Mouse (Mus musculus) midbrain, embryonic 10.5 days (tissue): Measurements from ENCODE around the gene Cetn4. TPM values are rescaled to one million over a fixed set of nuclear protein-coding genes. Genes with fewer than 3 reads are reported as not detected.

ENCODE experiments used
- DNase-seq: peaks from one replicate; pipeline ENCODE4 v3.0.0-alpha.2; 2017; ENCODE audit warnings: low spot score
- H3K27ac ChIP-seq: fragments of 300-500 bp; sonication (generic); replicated peaks from 2 replicates; pipeline ENCODE4 v1.5.1; 2016; ENCODE audit warnings: mild to moderate bottlenecking
- H3K27me3 ChIP-seq: fragments of 300-500 bp; sonication (generic); 2 replicates; pipeline ENCODE4 v1.6.1; 2016; ENCODE audit warnings: low read depth, mild to moderate bottlenecking; ENCODE audit not compliant: poor library complexity, severe bottlenecking
- H3K36me3 ChIP-seq: fragments of 300-500 bp; sonication (generic); 2 replicates; pipeline ENCODE4 v1.6.1; 2016; ENCODE audit warnings: mild to moderate bottlenecking, moderate library complexity
- H3K4me1 ChIP-seq: fragments of 300-500 bp; sonication (generic); 2 replicates; pipeline ENCODE4 v1.6.1; 2016
- H3K4me3 ChIP-seq: fragments of 300-500 bp; sonication (generic); 2 replicates; pipeline ENCODE4 v1.5.1; 2016; ENCODE audit warnings: mild to moderate bottlenecking, moderate library complexity
- H3K9me3 ChIP-seq: fragments of 300-500 bp; sonication (generic); replicated peaks from 2 replicates; pipeline ENCODE4 v1.6.1; 2016; ENCODE audit warnings: mild to moderate bottlenecking
- WGBS: fragments of 180-500 bp; shearing (Covaris S2); methylation state at CpG from one replicate; pipeline ENCODE4 v1.1.7; 2016; 5-methylcytosine and 5-hydroxymethylcytosine counted together
- polyA plus RNA-seq: library from polyadenylated mRNA; unstranded; fragments of >200 nt; fragmentation: Nextera tagmentation; extraction: Ambion mirVana; gene quantifications from 2 replicates; pipeline ENCODE4 v1.2.1, GENCODE M21; 2016

Cetn4 gene
- polyA plus RNA-seq, 1 experiment from 2014 or later: 1.7 TPM

- Histone ChIP-seq H3K4me3 (no peak overlapping the region), H3K36me3 (no peaks in the 10 kb centered on the region), H3K27me3 (no peaks in the 10 kb centered on the region), H3K27ac (no peak overlapping the region), H3K4me1 (no peaks in the 10 kb centered on the region), H3K9me3 (no peaks in the 10 kb centered on the region)
- WGBS: 89% methylated on average over 1 of the region's 1 CpGs
- no peak for DNase-seq
Observed at GRCm38 (mm10) chr3:37329963-37330362, 17.5 kb upstream of the Cetn4 start.

- no peak overlapping the region for H3K27ac ChIP-seq
- no peak for DNase-seq
- H3K36me3 ChIP-seq: no peaks in the 10 kb centered on the region
- H3K4me3 ChIP-seq: no peak overlapping the region
- H3K4me1 ChIP-seq: no peaks in the 10 kb centered on the region
- no peaks in the 10 kb centered on the region for H3K27me3 ChIP-seq
- no peaks in the 10 kb centered on the region for H3K9me3 ChIP-seq
- 83% methylated on average over 2 of the region's 2 CpGs for WGBS
Observed at GRCm38 (mm10) chr3:37328489-37328888, 16.0 kb upstream of the Cetn4 start.

- no peaks in the 10 kb centered on the region for H3K4me1 ChIP-seq
- H3K9me3 ChIP-seq: no peaks in the 10 kb centered on the region
- H3K27ac ChIP-seq: no peak overlapping the region
- no peak overlapping the region for H3K4me3 ChIP-seq
- WGBS: 87% methylated on average over 3 of the region's 3 CpGs
- no peak for DNase-seq
- H3K36me3 ChIP-seq: no peaks in the 10 kb centered on the region
- H3K27me3 ChIP-seq: no peaks in the 10 kb centered on the region
Observed at GRCm38 (mm10) chr3:37326627-37327026, 14.1 kb upstream of the Cetn4 start.

DNA sequence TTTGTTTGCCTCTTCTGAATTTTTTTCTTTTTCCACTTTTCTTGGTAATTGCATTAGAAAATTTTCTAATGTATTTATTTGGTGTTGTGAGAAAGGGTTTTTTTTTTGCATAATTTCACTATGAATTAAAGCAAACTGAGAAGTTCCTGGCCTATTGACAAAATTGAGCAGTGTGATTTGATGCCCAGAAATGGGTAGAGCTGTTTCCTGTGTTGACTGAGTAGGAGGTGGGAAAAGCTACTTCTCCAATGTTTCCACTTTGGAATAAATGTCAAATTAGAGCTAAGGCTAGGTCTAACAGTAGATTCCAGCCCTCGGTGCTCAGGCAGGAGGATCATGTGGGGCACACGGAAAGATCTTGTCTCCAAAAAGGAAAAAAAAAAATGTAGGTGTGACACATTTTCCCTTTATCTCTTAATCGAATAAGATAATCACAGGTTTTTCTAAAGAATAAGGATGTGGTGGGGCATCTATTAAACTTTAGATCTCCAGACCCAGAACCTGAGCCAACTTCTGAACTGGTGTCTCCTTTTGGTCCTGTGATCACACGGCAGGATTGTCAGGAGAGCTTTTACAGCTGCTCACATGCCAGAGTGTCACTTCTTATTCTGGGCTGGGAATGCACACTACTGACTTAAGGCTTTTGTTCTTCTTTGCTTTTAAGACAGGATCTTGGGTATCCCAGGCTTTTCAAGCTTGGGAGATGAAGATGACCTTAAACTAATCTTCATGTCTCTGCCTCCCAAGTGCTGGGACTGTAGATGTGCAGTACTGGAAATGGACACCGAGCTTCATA, 13.0 kb upstream of the Cetn4 start:
- Histone ChIP-seq H3K36me3 (peaks cover 7% of the 10 kb centered on the region), H3K27ac (no peak overlapping the region), H3K9me3 (no peaks in the 10 kb centered on the region), H3K4me3 (no peak overlapping the region), H3K27me3 (no peaks in the 10 kb centered on the region), H3K4me1 (no peaks in the 10 kb centered on the region)
- WGBS: 90% methylated on average over 5 of the region's 5 CpGs
- no peak for DNase-seq

DNA sequence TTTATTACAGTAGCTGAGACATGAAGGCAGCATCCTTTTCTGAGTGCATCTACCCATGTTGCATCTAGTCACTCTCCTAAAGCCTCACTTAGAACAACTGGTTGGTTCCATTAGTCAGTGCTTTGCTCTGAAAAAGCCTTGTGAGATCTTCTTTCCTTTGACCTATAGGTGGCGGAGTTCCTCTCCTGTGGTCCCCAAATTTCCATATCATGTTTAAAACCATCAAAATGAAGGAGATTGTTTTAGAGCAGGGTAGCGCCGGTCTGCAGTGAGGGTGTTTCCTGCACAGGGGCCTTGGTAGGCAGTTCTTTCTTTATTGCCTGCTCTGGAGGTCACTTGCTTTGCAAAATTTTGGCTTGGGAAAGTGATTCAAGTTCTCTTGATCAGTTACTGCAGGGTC, 11.8 kb upstream of the Cetn4 start:
- H3K27me3 ChIP-seq: no peaks in the 10 kb centered on the region
- 52% methylated on average over 3 of the region's 3 CpGs for WGBS
- H3K4me1 ChIP-seq: no peaks in the 10 kb centered on the region
- H3K27ac ChIP-seq: no peak overlapping the region
- no peaks in the 10 kb centered on the region for H3K9me3 ChIP-seq
- no peak overlapping the region for H3K4me3 ChIP-seq
- H3K36me3 ChIP-seq: peaks cover 19% of the 10 kb centered on the region
- DNase-seq: no peak

- no peak overlapping the region for H3K4me3 ChIP-seq
- peaks cover 26% of the 10 kb centered on the region for H3K36me3 ChIP-seq
- 93% methylated on average over 1 of the region's 1 CpGs for WGBS
- no peaks in the 10 kb centered on the region for H3K9me3 ChIP-seq
- no peak overlapping the region for H3K27ac ChIP-seq
- peaks cover 17% of the 10 kb centered on the region for H3K4me1 ChIP-seq
- no peak for DNase-seq
- no peaks in the 10 kb centered on the region for H3K27me3 ChIP-seq
Observed at GRCm38 (mm10) chr3:37316233-37316632, 3.7 kb upstream of the Cetn4 start.

GRCm38 (mm10) chr3:37313371-37313770, 863 bp upstream of the Cetn4 start:
- Histone ChIP-seq H3K27ac (peak overlapping the region; percentile 98), H3K36me3 (no peaks in the 10 kb centered on the region), H3K4me1 (peaks cover 17% of the 10 kb centered on the region), H3K4me3 (peak overlapping the region; percentile 96), H3K27me3 (no peaks in the 10 kb centered on the region), H3K9me3 (no peaks in the 10 kb centered on the region)
- 45% methylated on average over 1 of the region's 1 CpGs for WGBS
- DNase-seq: no peak

DNA sequence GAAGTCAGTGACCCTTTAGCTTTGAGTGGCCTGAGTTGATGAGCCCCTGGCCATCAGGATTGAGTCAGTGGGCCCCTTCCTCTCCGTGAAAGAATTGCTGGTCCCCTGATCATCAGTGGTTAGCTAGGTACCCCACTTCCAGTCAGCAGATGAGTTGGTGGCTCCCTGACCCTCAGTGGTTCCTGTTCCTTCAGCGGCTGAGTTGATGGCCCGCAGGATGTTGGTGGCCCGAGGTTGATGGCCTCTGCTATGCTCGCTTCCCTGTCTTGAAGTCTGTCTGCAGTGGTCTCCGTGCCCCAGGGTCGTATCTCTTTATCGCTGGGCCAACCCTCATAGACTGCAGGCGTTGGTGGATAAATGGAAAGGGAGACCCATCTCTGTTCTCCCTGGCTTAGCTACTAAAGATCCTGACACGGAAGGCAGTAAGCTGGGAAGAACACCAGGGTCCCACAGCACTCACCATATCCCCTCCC, 575 bp downstream of the Cetn4 start:
- H3K9me3 ChIP-seq: no peaks in the 10 kb centered on the region
- H3K36me3 ChIP-seq: no peaks in the 10 kb centered on the region
- H3K27me3 ChIP-seq: no peaks in the 10 kb centered on the region
- no peak for DNase-seq
- peak overlapping the region; percentile 96 for H3K4me3 ChIP-seq
- peaks cover 17% of the 10 kb centered on the region for H3K4me1 ChIP-seq
- WGBS: 3% methylated on average over 10 of the region's 10 CpGs
- peak overlapping the region; percentile 98 for H3K27ac ChIP-seq

DNA sequence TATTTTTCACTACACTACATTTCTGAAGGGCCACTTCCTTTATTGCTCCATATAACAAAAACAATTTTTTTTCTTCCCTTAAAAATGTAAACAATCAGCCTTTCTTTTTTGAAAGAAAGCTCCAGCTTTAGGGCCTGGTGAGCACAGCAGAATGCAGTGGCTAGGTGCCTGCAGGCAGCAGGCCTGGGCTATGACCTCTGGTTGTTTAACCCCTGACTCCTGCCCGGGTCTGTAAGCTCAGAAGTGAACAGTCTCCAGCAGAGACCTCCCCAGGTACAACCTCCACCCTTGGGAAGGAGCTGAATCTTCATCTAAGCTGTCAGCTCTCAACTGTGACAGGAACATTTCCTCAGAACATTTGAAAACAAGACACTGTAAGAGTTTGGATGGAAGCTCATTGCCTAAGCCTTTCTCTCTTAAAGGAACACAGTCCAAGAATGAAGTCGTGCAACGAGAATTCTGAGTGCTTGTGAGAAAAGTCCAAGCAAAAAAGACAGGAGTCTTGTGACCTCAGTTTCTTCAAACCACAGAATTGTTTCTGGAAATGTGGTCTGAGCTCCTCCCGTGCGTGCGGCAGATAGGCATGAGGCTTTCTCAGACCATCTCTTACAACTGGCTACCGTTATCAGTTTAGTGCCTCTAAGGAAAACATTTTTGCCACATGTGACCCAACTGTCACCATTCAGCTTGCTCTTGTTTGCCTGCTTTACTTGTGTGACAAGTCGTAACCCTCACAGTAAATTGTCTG, 8.9 kb downstream of the Cetn4 start:
- WGBS: 75% methylated on average over 8 of the region's 8 CpGs
- Histone ChIP-seq H3K36me3 (no peaks in the 10 kb centered on the region), H3K27me3 (no peaks in the 10 kb centered on the region), H3K4me3 (no peak overlapping the region), H3K27ac (no peak overlapping the region), H3K4me1 (no peaks in the 10 kb centered on the region), H3K9me3 (0 out of 2 replicates have a peak, but pooled peaks cover 2% of the 10 kb centered on the region)
- no peak for DNase-seq

DNA sequence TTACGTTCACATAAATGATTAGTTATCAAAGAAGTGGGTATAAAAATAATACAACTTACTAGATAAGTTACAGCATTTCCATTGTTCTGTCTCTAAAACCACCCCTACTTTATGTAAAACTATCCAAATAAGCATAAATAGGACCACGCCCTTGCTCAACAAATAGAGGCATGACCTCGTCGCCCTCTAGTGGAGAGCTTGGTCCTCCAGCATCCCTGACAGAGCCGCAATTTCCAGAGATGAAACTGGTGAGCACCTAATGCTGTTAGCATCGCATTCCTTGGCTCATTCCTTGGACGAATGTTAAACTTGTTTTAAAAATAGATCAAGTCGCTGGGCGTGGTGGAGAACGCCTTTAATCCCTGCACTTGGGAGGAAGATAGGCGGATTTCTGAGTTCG, 9.8 kb downstream of the Cetn4 start:
- Histone ChIP-seq H3K27me3 (no peaks in the 10 kb centered on the region), H3K27ac (no peak overlapping the region), H3K4me3 (no peak overlapping the region), H3K4me1 (no peaks in the 10 kb centered on the region), H3K9me3 (0 out of 2 replicates have a peak, but pooled peaks cover 2% of the 10 kb centered on the region), H3K36me3 (no peaks in the 10 kb centered on the region)
- 38% methylated on average over 12 of the region's 12 CpGs for WGBS
- DNase-seq: peak; percentile 47

GRCm38 (mm10) chr3:37299470-37299869, 13.0 kb downstream of the Cetn4 start:
- H3K4me3 ChIP-seq: no peak overlapping the region
- 79% methylated on average over 3 of the region's 3 CpGs for WGBS

GRCm38 (mm10) chr3:37292654-37293053, 19.9 kb downstream of the Cetn4 start:
- no peaks in the 10 kb centered on the region for H3K36me3 ChIP-seq
- no peak for DNase-seq
- no peaks in the 10 kb centered on the region for H3K27me3 ChIP-seq
- no peak overlapping the region for H3K4me3 ChIP-seq
- H3K9me3 ChIP-seq: no peaks in the 10 kb centered on the region
- peaks cover 8% of the 10 kb centered on the region; the same call in 1 of the 2 replicates for H3K4me1 ChIP-seq
- WGBS: 77% methylated on average over 2 of the region's 2 CpGs
- H3K27ac ChIP-seq: no peak overlapping the region

More at GRCm38 (mm10) chr3:37299470-37299869, 13.0 kb downstream of the Cetn4 start:
- H3K4me1 ChIP-seq: no peaks in the 10 kb centered on the region
- DNase-seq: no peak
- H3K27ac ChIP-seq: no peak overlapping the region
- H3K9me3 ChIP-seq: no peaks in the 10 kb centered on the region
- no peaks in the 10 kb centered on the region for H3K36me3 ChIP-seq
- no peaks in the 10 kb centered on the region for H3K27me3 ChIP-seq

DNA sequence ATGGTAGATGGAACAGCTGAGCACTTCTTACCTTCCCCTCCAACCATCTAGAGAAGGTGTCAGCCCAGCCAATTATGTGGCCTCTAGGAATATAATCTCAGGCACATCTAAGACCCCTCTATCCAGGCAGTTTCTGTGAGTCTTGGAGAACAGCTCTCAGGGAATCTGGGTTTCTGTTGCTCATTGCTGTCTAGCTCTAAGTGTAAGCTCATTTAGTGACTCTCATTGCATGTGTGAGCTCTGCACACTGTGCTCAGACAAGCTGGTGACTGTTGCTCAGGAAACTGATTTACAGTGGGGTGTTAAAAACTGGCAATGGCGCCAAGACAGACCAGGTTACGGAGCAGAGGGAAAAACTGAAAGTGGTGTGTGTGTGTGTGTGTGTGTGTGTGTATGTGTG, 20.6 kb downstream of the Cetn4 start:
- 89% methylated on average over 2 of the region's 2 CpGs for WGBS
- Histone ChIP-seq H3K27ac (no peak overlapping the region), H3K27me3 (no peaks in the 10 kb centered on the region), H3K9me3 (no peaks in the 10 kb centered on the region), H3K4me3 (no peak overlapping the region), H3K4me1 (peaks cover 8% of the 10 kb centered on the region; the same call in 1 of the 2 replicates), H3K36me3 (no peaks in the 10 kb centered on the region)
- no peak for DNase-seq
